Mouse (Mus musculus) gastrocnemius, postnatal 4 days (tissue): ENCODE measurements around the gene Pick1. TPM values are rescaled to one million over a fixed set of nuclear protein-coding genes. Genes with fewer than 3 reads are reported as not detected.
A peak's percentile ranks its signal among the peaks of the same experiment; 100 is the strongest.

ENCODE experiments used
- DNase-seq, 2 experiments: peaks; one replicate each; pipeline ENCODE4 v3.0.0; 2021 to 2022; ENCODE audit warnings: low spot score in 2 of 2, mixed read lengths in 2 of 2
- total RNA-seq, 2 experiments: library from RNA; stranded (reverse); gene quantifications; 2 replicates each; pipeline ENCODE4 v1.2.3; 2021

The Pick1 gene
- total RNA-seq, 2 experiments from 2014 or later = 21.9 to 24.2 TPM

- no peak for DNase-seq
These were observed 36.4 kb downstream of the Pick1 start for GRCm38 (mm10) chr15:79265384-79265783.

- no peak for DNase-seq
These were observed 39.5 kb downstream of the Pick1 start for GRCm38 (mm10) chr15:79268521-79268920.

GRCm38 (mm10) chr15:79270317-79271123 lies 41.5 kb downstream of the Pick1 start:
- peak; percentile 51 to 73 for DNase-seq

GRCm38 (mm10) chr15:79271124-79271746 lies 42.3 kb downstream of the Pick1 start:
- no peak for DNase-seq

GRCm38 (mm10) chr15:79273020-79273419 lies 44.0 kb downstream of the Pick1 start:
- DNase-seq = no peak

GRCm38 (mm10) chr15:79277728-79278127 lies 48.8 kb downstream of the Pick1 start:
- DNase-seq = no peak

- no peak for DNase-seq
These were observed 51.2 kb downstream of the Pick1 start for GRCm38 (mm10) chr15:79280209-79280608.

GRCm38 (mm10) chr15:79280850-79281249 lies 51.9 kb downstream of the Pick1 start:
- no peak for DNase-seq

- DNase-seq = no peak
These were observed 52.4 kb downstream of the Pick1 start for GRCm38 (mm10) chr15:79281389-79281788.

- DNase-seq = no peak
These were observed 53.5 kb downstream of the Pick1 start for GRCm38 (mm10) chr15:79282434-79282833.

- DNase-seq = no peak
These were observed 54.4 kb downstream of the Pick1 start for GRCm38 (mm10) chr15:79283371-79283770.

- DNase-seq = no peak
These were observed 56.4 kb downstream of the Pick1 start, which contains the start of gene Baiap2l2 for GRCm38 (mm10) chr15:79285399-79285798. Gene Baiap2l2, minus strand, starts transcription at chr15:79285537.

GRCm38 (mm10) chr15:79286141-79286540 lies 57.2 kb downstream of the Pick1 start:
- DNase-seq = no peak

- no peak for DNase-seq
These were observed 58.1 kb downstream of the Pick1 start for GRCm38 (mm10) chr15:79287091-79287490.

GRCm38 (mm10) chr15:79288387-79288786 lies 59.4 kb downstream of the Pick1 start:
- DNase-seq = no peak

GRCm38 (mm10) chr15:79289441-79289840 lies 60.5 kb downstream of the Pick1 start:
- no peak for DNase-seq

GRCm38 (mm10) chr15:79290340-79290739 lies 61.4 kb downstream of the Pick1 start:
- DNase-seq = no peak

- no peak for DNase-seq
These were observed 63.8 kb downstream of the Pick1 start for GRCm38 (mm10) chr15:79292779-79293178.

GRCm38 (mm10) chr15:79298553-79298952 lies 69.6 kb downstream of the Pick1 start:
- no peak for DNase-seq
